Mouse (Mus musculus): ENCODE results near the gene Lsm10. TPM values are rescaled to one million over a fixed set of nuclear protein-coding genes. Genes with fewer than 3 reads are reported as not detected.

Lsm10 gene
- total RNA-seq (2014; fragmentation: Nextera tagmentation): 37.8 and 37.9 TPM in 2 replicates
- 39.3 and 40.3 TPM in 2 replicates for total RNA-seq (2017)
- 9.7 and 12.6 TPM in 2 replicates for polyA plus RNA-seq (2012)

GRCm38 (mm10) chr4:126096464-126097111 is at the start of gene Lsm10:
Gene Lsm10 (plus strand): TSS chr4:126096623.
- Histone ChIP-seq H3K4me1 (ENCODE audit: insufficient read depth, low read depth, low read length) (peaks cover 44% of the 10 kb centered on the region), H3K9me3 (replicated peaks) (no peaks in the 10 kb centered on the region), H3K36me3 (replicated peaks) (peaks cover 40% of the 10 kb centered on the region), H3K27me3 (ENCODE audit: insufficient read depth, low read length) (no peaks in the 10 kb centered on the region), H3K4me3 (ENCODE audit: low read depth, low read length) (peak within 1 kb of the TSS; percentile 79)
- TF ChIP-seq GATA1 (IDR thresholded peaks at IDR 0.05; ENCODE audit: borderline replicate concordance, low read length): no peak
- no peak for TF ChIP-seq TAL1 (conservative IDR thresholded peaks at IDR 0.05; ENCODE audit: low read depth, low read length)
- TF ChIP-seq CTCF (IDR thresholded peaks at IDR 0.05; ENCODE audit: low read depth, low read length): no peak
- TF ChIP-seq POLR2AphosphoS5 (IDR thresholded peaks at IDR 0.05; ENCODE audit: insufficient replicate concordance, low read depth, low read length): no peak
- no peak for TF ChIP-seq GATA2 (IDR thresholded peaks at IDR 0.05; ENCODE audit: borderline replicate concordance, low read depth, low read length)
- ATAC-seq (ENCODE audit: extremely low read depth, insufficient number of reproducible peaks, low FRiP score, poor library complexity, severe bottlenecking): peak; percentile 99
- DNase-seq (ENCODE audit: low spot score): peak; percentile 94

DNA sequence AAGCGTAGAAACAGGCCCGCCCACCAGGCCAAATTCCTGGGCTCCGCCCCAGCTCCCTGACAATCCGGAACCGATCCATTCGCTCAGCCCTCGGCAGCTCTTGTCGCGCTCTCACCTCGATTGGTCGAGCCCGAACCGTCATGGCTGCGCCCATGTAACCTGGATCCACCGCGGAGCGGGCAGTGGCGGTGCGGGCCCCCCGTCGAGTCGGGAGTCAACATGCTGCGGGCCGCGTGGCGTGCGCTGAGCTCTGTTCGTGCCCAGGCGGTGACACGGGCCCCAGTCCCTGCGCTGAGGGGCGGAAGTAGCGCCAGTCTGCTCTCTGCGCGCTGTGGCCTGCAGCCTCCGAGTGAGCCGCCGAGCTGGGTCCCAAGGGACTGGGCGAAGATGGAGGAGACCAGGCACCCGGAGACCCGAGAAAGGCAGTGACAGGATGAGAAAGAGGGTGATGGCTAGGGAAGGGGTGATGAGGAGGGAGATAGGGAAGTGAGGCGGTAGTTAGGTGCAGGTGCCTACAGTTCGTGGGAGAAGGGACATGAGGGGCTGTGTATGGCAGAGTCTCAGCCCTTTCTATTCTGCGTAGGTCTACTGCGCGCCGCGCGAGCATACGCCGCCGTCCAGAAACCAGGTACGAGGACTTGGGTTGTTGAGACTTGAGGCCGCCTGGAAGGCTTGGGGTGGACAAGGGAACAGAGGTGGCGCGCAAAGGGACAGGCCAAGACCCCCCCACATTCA is 49.4 kb upstream of the Lsm10 start, which contains the start of gene Mrps15:
Gene Mrps15, plus strand, starts transcription at position 75 of the 735 bp plus-strand sequence.
- no peaks in the 10 kb centered on the region for H3K27me3 ChIP-seq (ENCODE audit: insufficient read depth, low read length)
- H3K9me3 ChIP-seq (replicated peaks): no peaks in the 10 kb centered on the region
- H3K4me1 ChIP-seq (ENCODE audit: insufficient read depth, low read depth, low read length): peaks cover 23% of the 10 kb centered on the region
- peak within 1 kb of the TSS; percentile 89 for H3K4me3 ChIP-seq (ENCODE audit: low read depth, low read length)
- H3K36me3 ChIP-seq (replicated peaks): peaks cover 41% of the 10 kb centered on the region
- DNase-seq (ENCODE audit: low spot score) (peak; percentile 94), ATAC-seq (ENCODE audit: extremely low read depth, insufficient number of reproducible peaks, low FRiP score, poor library complexity, severe bottlenecking) (peak; percentile 98)
- no peak for TF ChIP-seq GATA2 (IDR thresholded peaks at IDR 0.05; ENCODE audit: borderline replicate concordance, low read depth, low read length)
- TF ChIP-seq POLR2AphosphoS5 (IDR thresholded peaks at IDR 0.05; ENCODE audit: insufficient replicate concordance, low read depth, low read length): no peak
- no peak for TF ChIP-seq CTCF (IDR thresholded peaks at IDR 0.05; ENCODE audit: low read depth, low read length)
- TF ChIP-seq GATA1 (IDR thresholded peaks at IDR 0.05; ENCODE audit: borderline replicate concordance, low read length): no peak
- TF ChIP-seq TAL1 (conservative IDR thresholded peaks at IDR 0.05; ENCODE audit: low read depth, low read length): no peak

GRCm38 (mm10) chr4:126051617-126052016 is 44.8 kb upstream of the Lsm10 start:
- H3K36me3 ChIP-seq (replicated peaks): peaks cover 86% of the 10 kb centered on the region
- ATAC-seq (ENCODE audit: extremely low read depth, insufficient number of reproducible peaks, low FRiP score, poor library complexity, severe bottlenecking): no peak
- no peaks in the 10 kb centered on the region for H3K9me3 ChIP-seq (replicated peaks)
- no peak for DNase-seq (ENCODE audit: low spot score)
- no peaks in the 10 kb centered on the region for H3K27me3 ChIP-seq (ENCODE audit: insufficient read depth, low read length)
- TF ChIP-seq GATA1 (IDR thresholded peaks at IDR 0.05; ENCODE audit: borderline replicate concordance, low read length) (no peak), GATA2 (IDR thresholded peaks at IDR 0.05; ENCODE audit: borderline replicate concordance, low read depth, low read length) (no peak), CTCF (IDR thresholded peaks at IDR 0.05; ENCODE audit: low read depth, low read length) (no peak), TAL1 (conservative IDR thresholded peaks at IDR 0.05; ENCODE audit: low read depth, low read length) (no peak), POLR2AphosphoS5 (IDR thresholded peaks at IDR 0.05; ENCODE audit: insufficient replicate concordance, low read depth, low read length) (no peak)
- H3K4me1 ChIP-seq (ENCODE audit: insufficient read depth, low read depth, low read length): peaks cover 19% of the 10 kb centered on the region
- H3K4me3 ChIP-seq (ENCODE audit: low read depth, low read length): no peak overlapping the region

DNA sequence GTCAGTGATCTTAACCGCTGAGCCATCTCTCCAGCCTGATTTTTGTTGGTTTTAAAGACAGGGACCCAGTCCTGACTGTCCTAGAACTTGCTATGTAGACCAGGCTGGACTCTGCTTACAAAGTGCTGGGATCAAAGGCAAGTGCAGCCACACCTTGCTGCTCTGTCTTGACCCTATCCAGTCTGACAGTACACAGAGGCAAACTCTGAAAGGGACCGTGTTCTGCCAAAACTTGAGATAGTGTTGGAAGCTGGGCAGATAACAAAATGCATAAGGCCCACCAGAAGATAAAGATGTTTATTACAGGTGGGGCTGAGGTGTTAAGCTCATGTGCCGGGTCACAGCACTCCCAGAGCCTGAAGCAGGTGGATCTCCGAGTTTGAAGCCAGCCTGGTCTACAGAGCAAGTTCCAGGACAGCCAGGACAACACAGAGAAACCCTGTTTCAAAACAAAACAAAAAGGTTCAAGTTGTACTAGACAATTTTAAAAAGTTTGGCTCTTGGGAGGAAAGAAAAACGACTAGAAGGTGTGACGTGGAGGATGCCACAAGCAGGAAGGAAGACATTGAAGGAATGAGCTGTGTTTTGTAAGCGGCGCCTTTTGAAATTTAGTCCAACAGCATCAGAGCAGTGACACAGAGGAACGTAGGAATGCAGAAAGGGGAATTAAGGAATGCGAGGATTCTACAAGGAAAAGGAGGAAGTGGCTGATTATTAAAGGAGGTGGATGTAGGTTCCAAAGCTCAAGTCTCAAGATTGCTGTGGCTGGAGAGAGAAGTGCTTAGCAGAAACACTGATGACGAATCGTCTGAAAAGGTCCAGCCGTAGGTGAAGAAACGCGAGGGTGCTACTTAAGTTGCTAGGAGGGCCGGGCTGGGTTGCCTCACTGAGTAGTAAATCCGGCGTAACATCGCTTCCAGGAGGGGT is 39.0 kb upstream of the Lsm10 start:
- Histone ChIP-seq H3K9me3 (replicated peaks) (no peaks in the 10 kb centered on the region), H3K4me1 (ENCODE audit: insufficient read depth, low read depth, low read length) (peaks cover 26% of the 10 kb centered on the region), H3K4me3 (ENCODE audit: low read depth, low read length) (peak overlapping the region; percentile 87), H3K36me3 (replicated peaks) (peaks cover 42% of the 10 kb centered on the region), H3K27me3 (ENCODE audit: insufficient read depth, low read length) (no peaks in the 10 kb centered on the region)
- peak; percentile 20 for DNase-seq (ENCODE audit: low spot score)
- 0 out of 2 replicates have a peak, but pooled peaks have one; percentile 2 for ATAC-seq (ENCODE audit: extremely low read depth, insufficient number of reproducible peaks, low FRiP score, poor library complexity, severe bottlenecking)
- TF ChIP-seq POLR2AphosphoS5 (IDR thresholded peaks at IDR 0.05; ENCODE audit: insufficient replicate concordance, low read depth, low read length) (no peak), GATA1 (IDR thresholded peaks at IDR 0.05; ENCODE audit: borderline replicate concordance, low read length) (no peak), GATA2 (IDR thresholded peaks at IDR 0.05; ENCODE audit: borderline replicate concordance, low read depth, low read length) (no peak), TAL1 (conservative IDR thresholded peaks at IDR 0.05; ENCODE audit: low read depth, low read length) (no peak), CTCF (IDR thresholded peaks at IDR 0.05; ENCODE audit: low read depth, low read length) (no peak)

- Histone ChIP-seq H3K9me3 (replicated peaks) (no peaks in the 10 kb centered on the region), H3K27me3 (ENCODE audit: insufficient read depth, low read length) (no peaks in the 10 kb centered on the region), H3K4me1 (ENCODE audit: insufficient read depth, low read depth, low read length) (peaks cover 27% of the 10 kb centered on the region), H3K36me3 (replicated peaks) (peaks cover 34% of the 10 kb centered on the region), H3K4me3 (ENCODE audit: low read depth, low read length) (peak within 1 kb of the TSS; percentile 87)
- TF ChIP-seq CTCF (IDR thresholded peaks at IDR 0.05; ENCODE audit: low read depth, low read length) (no peak), POLR2AphosphoS5 (IDR thresholded peaks at IDR 0.05; ENCODE audit: insufficient replicate concordance, low read depth, low read length) (no peak; the same call in 1 of the 2 replicates), TAL1 (conservative IDR thresholded peaks at IDR 0.05; ENCODE audit: low read depth, low read length) (no peak), GATA2 (IDR thresholded peaks at IDR 0.05; ENCODE audit: borderline replicate concordance, low read depth, low read length) (no peak), GATA1 (IDR thresholded peaks at IDR 0.05; ENCODE audit: borderline replicate concordance, low read length) (no peak)
- ATAC-seq (ENCODE audit: extremely low read depth, insufficient number of reproducible peaks, low FRiP score, poor library complexity, severe bottlenecking) (peak; percentile 99), DNase-seq (ENCODE audit: low spot score) (peak; percentile 99)
Measured at GRCm38 (mm10) chr4:126058134-126058996, 38.1 kb upstream of the Lsm10 start, which contains the start of gene Oscp1. Gene Oscp1 (plus strand): TSS chr4:126058565.
